Mouse (Mus musculus) ES-E14 (cell line): Measurements from ENCODE around the gene Ttc23l.

Experiments used
- CHD2 ChIP-seq: IDR thresholded peaks from 2 replicates; pipeline ENCODE4 v1.6.1; 2014; ENCODE audit warnings: mild to moderate bottlenecking, low read depth, low read length, inconsistent platforms
- HCFC1 ChIP-seq: IDR thresholded peaks from 2 replicates; pipeline ENCODE4 v1.6.1; 2012; ENCODE audit warnings: low read length, inconsistent platforms, borderline replicate concordance; ENCODE audit not compliant: insufficient read depth
- MAFK ChIP-seq: IDR thresholded peaks from 2 replicates; pipeline ENCODE4 v1.6.1; 2014; ENCODE audit warnings: mild to moderate bottlenecking, low read depth, low read length, inconsistent platforms; ENCODE audit not compliant: insufficient read depth

DNA sequence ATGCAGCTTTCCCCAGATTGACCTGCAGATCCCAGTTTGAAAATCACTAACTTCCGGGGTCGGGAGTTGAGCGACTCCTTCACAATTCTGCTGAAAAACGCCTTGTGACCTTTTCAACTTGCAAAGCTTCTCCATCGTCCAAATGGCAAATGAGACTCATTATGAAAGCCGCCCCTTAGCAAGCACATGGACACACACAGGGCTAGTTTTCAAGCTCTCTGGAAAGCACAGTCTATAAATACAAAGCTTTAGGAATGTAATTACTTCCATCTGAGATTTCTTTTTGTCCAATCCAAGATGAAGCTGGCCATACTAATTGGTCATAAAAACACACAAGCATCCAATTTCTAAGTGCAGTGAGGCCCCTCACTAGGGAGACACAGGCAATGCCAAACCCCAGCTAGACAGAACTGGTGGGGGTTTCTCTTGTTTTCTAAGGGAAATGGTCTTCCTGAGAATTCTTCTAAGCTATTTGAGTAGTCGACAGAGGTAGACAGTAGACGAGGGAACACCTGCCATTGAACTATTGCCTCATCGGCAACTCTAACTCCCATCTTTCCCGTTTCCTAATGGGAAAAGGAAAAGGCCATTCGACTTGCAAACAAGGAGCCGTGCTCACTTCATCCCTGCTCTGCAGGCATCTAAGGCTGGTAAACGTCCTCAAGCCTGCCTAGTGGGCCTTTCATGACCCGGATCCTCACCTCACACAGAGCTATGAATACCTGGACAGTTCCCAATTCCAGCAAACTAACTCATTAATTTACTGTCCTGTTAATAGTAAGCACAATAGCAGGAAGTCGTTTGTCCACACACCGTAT, 18.0 kb downstream of the Ttc23l start:
- TF ChIP-seq CHD2 (no peak), HCFC1 (no peak), MAFK (no peak)
